In the genomic region with DNA sequence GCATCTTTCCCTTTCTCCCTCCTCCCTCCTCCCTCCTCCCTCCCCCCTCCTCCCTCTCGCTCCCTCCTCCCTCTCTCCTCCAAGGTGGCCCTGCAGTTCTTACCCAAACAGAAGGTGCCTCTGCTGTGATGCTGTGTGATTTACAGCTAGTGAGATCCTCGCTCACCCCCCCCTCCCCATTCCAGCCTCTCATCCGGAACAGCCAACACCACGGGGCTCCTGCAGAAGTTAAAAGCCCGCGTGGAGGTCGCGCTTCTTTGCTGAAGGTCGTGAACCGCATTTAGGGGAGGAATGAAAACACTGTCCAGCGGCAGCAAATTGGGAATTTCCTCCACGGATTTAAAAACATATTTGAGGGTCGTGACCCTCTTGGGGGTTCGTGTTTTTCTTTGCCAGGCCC, we compare ENCODE assay signal across 11 mouse cellular contexts.
DNase-seq lines count a peak whose midpoint lies in the region; ATAC-seq and TF ChIP-seq lines count a peak whose summit lies in the region.
"Had no signal": no experiment of that assay in that cellular context is flagged by ENCODE, and none has a peak within 500 bp of the region (broad histone marks: within the 10 kb centered on the region; RNA-seq: fewer than 3 reads in every experiment).

No protein-coding gene starts in this region.

- H3K27me3 ChIP-seq in forebrain, embryonic 10.5 days (ENCODE audit: poor library complexity, severe bottlenecking): peaks cover 78% of the 10 kb centered on the region
- peaks cover 45% of the 10 kb centered on the region for H3K27me3 ChIP-seq in forebrain, embryonic 12.5 days
- peaks cover 52% of the 10 kb centered on the region for H3K27me3 ChIP-seq in midbrain, embryonic 10.5 days (ENCODE audit: low read depth, poor library complexity, severe bottlenecking)
- 0 out of 2 replicates have a peak, but pooled peaks cover 12% of the 10 kb centered on the region for H3K27me3 ChIP-seq in midbrain, embryonic 13.5 days
- peaks cover 99% of the 10 kb centered on the region for H3K27me3 ChIP-seq in limb, embryonic 10.5 days (ENCODE audit: low read depth, poor library complexity, severe bottlenecking)
- H3K27me3 ChIP-seq in stomach, embryonic 15.5 days (replicated peaks): no peaks in the 10 kb centered on the region
- H3K27me3 ChIP-seq in thymus, adult 2 months (ENCODE audit: control insufficient read depth, insufficient read depth, low read length): no peaks in the 10 kb centered on the region
- H3K27me3 ChIP-seq: forebrain, embryonic 15.5 days; liver, embryonic 13.5 days had no signal

- H3K4me2 ChIP-seq in forebrain, embryonic 12.5 days: no peak overlapping the region; the same call in 1 of the 2 replicates
- no peak overlapping the region for H3K4me2 ChIP-seq in midbrain, embryonic 13.5 days (replicated peaks)
- H3K4me2 ChIP-seq in stomach, embryonic 15.5 days: peak overlapping the region; percentile 19; the same call in 1 of the 2 replicates
- H3K4me2 ChIP-seq: forebrain, embryonic 15.5 days; liver, embryonic 13.5 days had no signal

- H3K36me3 ChIP-seq in forebrain, embryonic 10.5 days (replicated peaks): no peaks in the 10 kb centered on the region
- no peaks in the 10 kb centered on the region for H3K36me3 ChIP-seq in forebrain, embryonic 12.5 days (replicated peaks)
- H3K36me3 ChIP-seq in midbrain, embryonic 10.5 days: no peaks in the 10 kb centered on the region
- H3K36me3 ChIP-seq in midbrain, embryonic 13.5 days: no peaks in the 10 kb centered on the region
- H3K36me3 ChIP-seq in limb, embryonic 10.5 days: no peaks in the 10 kb centered on the region
- H3K36me3 ChIP-seq in stomach, embryonic 15.5 days: no peaks in the 10 kb centered on the region
- H3K36me3 ChIP-seq in thymus, adult 2 months (ENCODE audit: control insufficient read depth, insufficient read depth, low read length): no peaks in the 10 kb centered on the region
- H3K36me3 ChIP-seq: forebrain, embryonic 15.5 days; liver, embryonic 13.5 days had no signal

- no peak for DNase-seq in forebrain, embryonic 10.5 days (ENCODE audit: extremely low spot score, low spot score)
- peak; percentile 31 for DNase-seq in midbrain, embryonic 10.5 days (ENCODE audit: low spot score)
- peak; percentile 47 for DNase-seq in limb, embryonic 10.5 days (ENCODE audit: low spot score)
- DNase-seq in adrenal gland, adult 2 months: no peak
- no peak for DNase-seq in thymus, adult 2 months
- DNase-seq: heart, adult 2 months; liver, embryonic 13.5 days had no signal

- WGBS in forebrain, embryonic 10.5 days: 12% methylated on average over 13 of the region's 14 CpGs
- 14% methylated on average over 13 of the region's 14 CpGs for WGBS in forebrain, embryonic 12.5 days
- WGBS in midbrain, embryonic 10.5 days: 13% methylated on average over 14 of the region's 14 CpGs
- 14% methylated on average over 14 of the region's 14 CpGs for WGBS in midbrain, embryonic 13.5 days
- 5% methylated on average over 13 of the region's 14 CpGs for WGBS in limb, embryonic 10.5 days
- WGBS in stomach, embryonic 15.5 days: 7% methylated on average over 13 of the region's 14 CpGs
- WGBS in thymus, adult 2 months: 17% methylated on average over 13 of the region's 14 CpGs

- H3K9ac ChIP-seq in forebrain, embryonic 12.5 days: no peak overlapping the region
- H3K9ac ChIP-seq in midbrain, embryonic 13.5 days (replicated peaks): no peak overlapping the region
- no peak overlapping the region for H3K9ac ChIP-seq in stomach, embryonic 15.5 days
- H3K9ac ChIP-seq: forebrain, embryonic 15.5 days; liver, embryonic 13.5 days had no signal

- 0 out of 2 replicates have a peak overlapping the region, but pooled peaks have one; percentile 25 for H3K27ac ChIP-seq in forebrain, embryonic 10.5 days
- H3K27ac ChIP-seq in forebrain, embryonic 12.5 days: no peak overlapping the region
- no peak overlapping the region for H3K27ac ChIP-seq in midbrain, embryonic 10.5 days (replicated peaks)
- H3K27ac ChIP-seq in midbrain, embryonic 13.5 days: no peak overlapping the region
- H3K27ac ChIP-seq in limb, embryonic 10.5 days: peak overlapping the region; percentile 26; the same call in 1 of the 2 replicates
- no peak overlapping the region for H3K27ac ChIP-seq in stomach, embryonic 15.5 days
- H3K27ac ChIP-seq in thymus, adult 2 months (ENCODE audit: control insufficient read depth, insufficient read depth, low read length): no peak overlapping the region
- H3K27ac ChIP-seq: forebrain, embryonic 15.5 days; heart, adult 2 months; liver, embryonic 13.5 days had no signal

- TF ChIP-seq CTCF in thymus, adult 2 months (IDR thresholded peaks at IDR 0.05; ENCODE audit: borderline replicate concordance, control insufficient read depth, extremely low read depth, insufficient read depth, low read length, poor library complexity): no peak

- no peak for ATAC-seq in forebrain, embryonic 12.5 days (ENCODE audit: low FRiP score)
- ATAC-seq in midbrain, embryonic 13.5 days: no peak
- ATAC-seq in stomach, embryonic 15.5 days (ENCODE audit: insufficient read depth, low FRiP score, low read depth): no peak

- H3K4me1 ChIP-seq in forebrain, embryonic 10.5 days: peaks cover 30% of the 10 kb centered on the region
- H3K4me1 ChIP-seq in forebrain, embryonic 12.5 days: peaks cover 14% of the 10 kb centered on the region
- peaks cover 17% of the 10 kb centered on the region for H3K4me1 ChIP-seq in midbrain, embryonic 10.5 days
- H3K4me1 ChIP-seq in midbrain, embryonic 13.5 days (replicated peaks): peaks cover 9% of the 10 kb centered on the region
- peaks cover 46% of the 10 kb centered on the region for H3K4me1 ChIP-seq in limb, embryonic 10.5 days
- peaks cover 8% of the 10 kb centered on the region; the same call in 1 of the 2 replicates for H3K4me1 ChIP-seq in stomach, embryonic 15.5 days
- H3K4me1 ChIP-seq in thymus, adult 2 months (replicated peaks; ENCODE audit: control insufficient read depth, insufficient read depth, low read length): no peaks in the 10 kb centered on the region
- H3K4me1 ChIP-seq: liver, embryonic 13.5 days had no signal

- no peaks in the 10 kb centered on the region for H3K9me3 ChIP-seq in forebrain, embryonic 10.5 days
- H3K9me3 ChIP-seq in forebrain, embryonic 12.5 days: no peaks in the 10 kb centered on the region
- H3K9me3 ChIP-seq in midbrain, embryonic 10.5 days (replicated peaks): no peaks in the 10 kb centered on the region
- no peaks in the 10 kb centered on the region for H3K9me3 ChIP-seq in midbrain, embryonic 13.5 days
- no peaks in the 10 kb centered on the region for H3K9me3 ChIP-seq in limb, embryonic 10.5 days (replicated peaks)
- H3K9me3 ChIP-seq in stomach, embryonic 15.5 days: no peaks in the 10 kb centered on the region
- H3K9me3 ChIP-seq: forebrain, embryonic 15.5 days; liver, embryonic 13.5 days had no signal

- TF ChIP-seq POLR2A in thymus, adult 2 months (IDR thresholded peaks at IDR 0.05; ENCODE audit: control insufficient read depth, extremely low read depth, insufficient read depth, low read length, poor library complexity): no peak

- no peak overlapping the region for H3K4me3 ChIP-seq in forebrain, embryonic 10.5 days
- no peak overlapping the region for H3K4me3 ChIP-seq in forebrain, embryonic 12.5 days (replicated peaks)
- H3K4me3 ChIP-seq in midbrain, embryonic 10.5 days: no peak overlapping the region
- no peak overlapping the region for H3K4me3 ChIP-seq in midbrain, embryonic 13.5 days (replicated peaks)
- H3K4me3 ChIP-seq in limb, embryonic 10.5 days: peak overlapping the region; percentile 26; the same call in 1 of the 2 replicates
- no peak overlapping the region for H3K4me3 ChIP-seq in stomach, embryonic 15.5 days (replicated peaks)
- no peak overlapping the region for H3K4me3 ChIP-seq in thymus, adult 2 months (ENCODE audit: control insufficient read depth, insufficient read depth, low read length)
- H3K4me3 ChIP-seq: forebrain, embryonic 15.5 days; heart, adult 2 months; liver, embryonic 13.5 days had no signal

Comparison
In these comparisons a context has a peak if more than half of its experiments do, and no peak if none do; other contexts are left out.
1. H3K27ac ChIP-seq: peak in forebrain, embryonic 10.5 days (single experiment) and limb, embryonic 10.5 days (single experiment); none in forebrain, embryonic 12.5 days (single experiment), midbrain, embryonic 10.5 days (single experiment), midbrain, embryonic 13.5 days (single experiment), stomach, embryonic 15.5 days (single experiment) and thymus, adult 2 months (single experiment).
2. DNase-seq: peak in midbrain, embryonic 10.5 days (single experiment) and limb, embryonic 10.5 days (single experiment); none in forebrain, embryonic 10.5 days (single experiment), adrenal gland, adult 2 months (single experiment) and thymus, adult 2 months (single experiment).